Mouse (Mus musculus): ENCODE data around the gene Grtp1.

GRCm38 (mm10) chr8:13188052-13188555, 12.3 kb downstream of the Grtp1 start:
- TF ChIP-seq CTCF (IDR thresholded peaks at IDR 0.05; ENCODE audit: control insufficient read depth, insufficient read depth, low read length) (no peak), POLR2A (IDR thresholded peaks at IDR 0.05; ENCODE audit: borderline replicate concordance, control insufficient read depth, low read depth, low read length) (no peak)

Data from bone marrow, adult 2 months (tissue).